Mouse (Mus musculus) c-Kit-positive CD71-positive TER-119-negative erythroid progenitor cells, embryonic 14.5 days (primary cell): ENCODE results near the gene Ccng1.
A peak's percentile ranks its signal among the peaks of the same experiment; 100 is the strongest.

Source experiments
- DNase-seq: peaks from one replicate; pipeline ENCODE4 v3.0.0-alpha.2; 2013; ENCODE audit warnings: low read depth

Ccng1 gene

DNA sequence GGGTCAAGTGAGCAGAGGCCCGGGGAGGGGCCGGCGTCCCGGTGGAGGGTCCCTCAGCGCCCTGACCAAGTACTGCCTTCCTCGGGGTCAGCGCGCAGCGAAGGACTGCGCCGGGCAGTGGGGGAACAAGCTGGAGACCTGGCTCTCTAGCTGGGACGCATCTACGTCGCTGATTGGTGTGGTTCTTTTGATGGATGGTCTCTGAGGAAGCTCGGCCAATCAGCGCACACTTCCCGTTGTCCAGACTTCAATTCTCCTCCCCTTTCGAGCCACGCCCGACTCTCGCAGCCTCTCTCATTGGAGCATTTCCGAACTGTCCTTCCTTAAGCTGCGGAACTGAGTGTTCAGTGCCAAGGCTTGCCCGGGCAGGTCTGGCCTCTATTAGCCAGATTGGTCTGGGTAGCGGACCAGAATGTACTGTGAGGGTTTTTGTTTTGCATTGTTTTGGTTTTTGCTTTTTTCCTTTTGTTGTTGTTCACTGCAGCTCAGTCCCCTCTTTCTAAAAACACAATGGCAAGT lies at the start of gene Ccng1:
Ccng1 (minus strand) TSS at position 203 of the 519 bp plus-strand sequence.
- DNase-seq: peak; percentile 97

DNA sequence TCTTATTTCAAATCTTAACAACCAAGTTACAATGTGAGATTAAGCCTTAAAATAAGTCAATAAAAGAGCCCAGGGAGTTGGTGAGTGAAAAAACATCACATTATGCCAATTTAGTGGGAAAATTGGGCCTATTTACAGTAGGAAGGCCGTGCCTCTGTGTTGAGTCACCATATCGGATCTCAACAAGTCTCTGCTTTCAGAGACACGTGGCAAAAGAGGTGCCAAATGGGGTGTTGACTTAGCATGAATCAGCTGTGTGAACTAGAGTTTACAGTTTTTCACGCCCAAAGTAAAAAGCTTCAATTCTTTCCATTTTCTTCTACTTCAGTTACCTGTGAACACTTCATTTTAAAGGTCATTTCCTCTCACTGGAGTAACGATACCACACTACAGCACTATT lies 35.2 kb upstream of the Ccng1 start:
- no peak for DNase-seq

DNA sequence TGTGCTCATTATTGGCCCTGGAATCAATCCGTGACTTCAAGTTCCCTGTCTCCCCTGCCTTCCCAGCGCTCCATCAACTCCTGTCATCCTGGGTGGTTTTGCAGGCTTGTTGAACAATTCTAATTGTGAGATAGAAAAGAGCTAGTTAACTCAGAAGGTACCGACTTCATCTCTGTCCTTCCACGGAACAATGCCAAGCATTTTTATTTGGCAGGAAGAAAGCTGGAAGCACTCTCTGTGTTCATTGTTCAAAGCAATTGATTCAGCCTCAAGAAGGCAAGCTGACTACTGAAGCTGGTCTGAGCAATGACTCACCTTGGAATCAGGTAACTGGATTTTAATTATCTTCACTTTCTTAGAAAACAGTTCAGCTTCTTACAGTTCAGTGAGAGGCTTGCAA lies 34.6 kb upstream of the Ccng1 start:
- no peak for DNase-seq

DNA sequence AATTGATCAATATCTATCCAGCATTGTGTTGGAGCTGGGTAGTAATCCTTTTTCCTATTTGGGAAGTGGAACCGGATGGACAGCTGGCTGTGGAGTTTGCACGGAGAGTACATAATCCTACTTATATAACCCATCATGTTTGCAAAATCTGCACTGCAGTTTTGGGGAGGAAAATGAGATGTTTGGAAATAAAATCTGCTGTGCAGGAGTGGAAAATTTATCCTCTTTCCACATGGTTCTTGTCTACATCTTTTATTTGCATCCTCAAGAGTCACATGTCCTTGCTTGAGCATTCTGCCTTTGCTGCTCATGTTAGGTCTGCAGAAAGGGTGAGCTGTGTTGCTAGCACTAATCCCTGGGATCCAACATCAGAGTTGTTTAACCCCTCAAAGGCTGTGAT lies 31.8 kb upstream of the Ccng1 start:
- no peak for DNase-seq

DNA sequence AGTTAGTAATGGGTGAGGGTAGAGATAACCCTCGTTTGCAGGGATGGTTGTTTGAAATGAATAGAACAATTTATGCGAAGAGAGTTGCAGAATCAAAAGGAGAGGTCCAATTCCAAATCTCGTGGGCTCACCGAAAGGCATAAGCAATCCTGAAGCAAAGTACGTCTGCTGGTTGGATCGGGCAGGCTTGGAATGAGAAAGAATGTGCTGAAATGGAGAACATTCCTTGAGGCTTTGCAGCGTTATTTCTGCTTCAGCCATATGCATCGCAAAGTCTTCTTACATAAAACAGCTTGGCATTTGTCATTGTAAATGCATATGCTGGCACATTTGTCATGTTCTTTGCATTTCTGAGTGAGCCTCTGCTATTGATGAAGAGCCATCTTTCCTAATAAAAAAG lies 29.2 kb upstream of the Ccng1 start:
- DNase-seq: no peak

DNA sequence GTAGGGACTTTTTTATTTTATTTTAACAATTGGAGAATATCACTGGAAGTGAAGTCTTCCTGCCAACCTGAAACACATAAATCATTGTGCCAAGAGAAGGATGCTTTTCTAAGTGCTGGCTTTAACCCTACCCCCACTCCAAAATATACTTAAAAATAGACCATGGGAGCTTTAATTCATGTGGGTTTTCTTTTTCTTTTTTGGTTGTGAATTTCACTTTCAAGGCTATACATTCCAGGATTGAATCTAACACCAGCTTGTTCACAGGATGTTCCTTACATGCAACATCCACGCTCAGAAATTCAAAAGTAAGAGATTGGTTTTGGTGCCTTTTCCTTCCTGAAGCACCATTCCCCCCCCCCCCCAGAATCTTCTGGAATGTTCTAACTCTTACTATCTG lies 28.2 kb upstream of the Ccng1 start:
- no peak for DNase-seq

DNA sequence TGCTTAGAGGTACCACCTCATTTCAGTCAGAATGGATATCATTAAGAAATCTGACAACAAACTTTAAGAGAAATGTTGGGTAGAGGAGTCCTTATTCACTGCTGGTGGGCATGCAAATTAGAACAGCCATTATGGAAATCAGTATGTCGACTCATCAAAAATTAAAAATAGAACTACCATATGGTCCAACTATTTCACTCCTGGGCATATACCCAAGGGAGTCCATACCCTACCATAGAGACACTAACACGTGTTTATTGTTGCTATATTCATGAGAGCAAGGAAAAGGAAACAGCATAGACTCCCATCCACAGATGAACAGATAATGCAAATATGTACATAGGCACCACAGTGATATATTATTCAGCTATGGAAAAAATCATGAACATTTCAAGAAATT lies 26.7 kb upstream of the Ccng1 start:
- no peak for DNase-seq

DNA sequence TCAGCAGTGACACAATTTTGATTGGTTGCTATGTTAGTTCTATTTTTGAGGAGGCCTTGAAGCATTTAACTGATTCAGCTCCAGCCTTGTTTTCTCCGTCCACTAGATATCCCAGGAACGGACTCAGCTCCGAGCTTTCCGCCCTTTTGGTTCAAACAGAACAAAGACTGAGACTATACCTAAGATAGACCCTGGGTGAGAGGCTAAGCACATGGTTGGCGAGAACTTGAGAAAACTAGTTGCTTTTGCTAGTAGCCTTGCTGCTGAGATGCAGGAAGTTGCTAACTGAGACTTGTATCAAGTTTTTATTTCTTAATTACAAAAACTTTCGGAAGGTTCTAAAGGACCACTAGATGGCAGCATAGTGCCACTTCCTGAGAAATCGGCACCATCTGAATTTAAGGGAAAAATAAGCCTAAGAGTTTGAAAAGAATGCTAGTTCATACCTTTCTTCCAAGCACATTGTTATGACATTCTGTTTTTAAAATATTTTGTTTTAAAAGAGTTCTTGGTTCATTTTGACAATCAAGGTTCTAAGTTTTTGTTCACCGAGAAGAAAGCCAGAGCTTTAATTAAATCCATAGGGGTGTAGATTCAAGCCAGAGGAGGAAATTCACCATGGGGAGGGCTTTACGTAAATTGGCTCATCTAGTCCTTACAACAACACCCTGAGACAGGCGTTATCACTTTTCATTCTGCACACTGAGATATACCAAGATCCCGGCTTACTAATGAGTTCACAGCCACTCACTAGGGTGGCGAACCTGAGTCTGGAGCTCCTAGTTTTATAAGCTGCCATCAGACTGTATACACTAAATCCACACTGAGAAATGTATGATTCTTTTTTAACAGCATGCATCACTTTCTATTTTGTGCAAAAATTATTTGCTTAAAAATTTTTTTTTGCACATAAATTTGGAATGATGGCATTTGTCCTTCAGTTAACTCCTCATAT lies 20.5 kb upstream of the Ccng1 start:
- DNase-seq: peak; percentile 19

DNA sequence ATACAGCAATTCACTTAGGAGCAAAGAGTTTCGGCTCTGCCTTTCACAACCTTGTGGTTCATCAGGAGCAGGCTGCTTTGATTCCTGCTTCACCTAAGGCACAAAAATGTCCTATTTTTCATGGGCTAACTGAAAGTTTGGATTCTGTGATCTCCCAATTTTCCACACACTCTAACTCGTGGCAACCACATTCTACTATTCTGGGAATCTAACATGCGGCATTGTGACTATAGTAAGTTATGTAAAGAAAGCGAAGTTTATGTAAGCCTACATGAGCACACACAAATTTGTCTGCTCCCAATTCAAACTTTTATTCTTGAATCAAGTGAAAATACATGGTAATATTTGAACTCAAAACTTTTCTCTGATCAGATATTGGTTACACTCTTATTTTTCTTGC lies 9.6 kb upstream of the Ccng1 start:
- no peak for DNase-seq

DNA sequence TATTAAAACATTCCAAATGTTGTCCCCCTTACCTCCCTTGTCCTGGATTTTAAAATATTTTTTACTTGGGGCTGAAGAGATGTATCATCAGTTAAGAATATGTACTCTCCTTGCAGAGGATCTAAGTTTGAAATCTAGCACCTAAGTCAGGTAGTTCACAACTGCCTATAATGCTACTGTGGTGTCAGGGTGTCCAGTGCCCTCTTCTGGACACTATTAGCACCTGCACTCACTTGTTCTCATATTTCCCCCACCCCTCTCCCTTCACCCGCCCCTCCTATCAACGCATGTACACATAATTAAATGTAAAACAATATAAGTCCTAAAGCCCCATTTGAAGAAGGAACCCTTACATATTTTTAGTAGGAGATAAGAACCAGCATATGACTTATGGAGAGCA lies 8.3 kb upstream of the Ccng1 start:
- DNase-seq: peak; percentile 27

DNA sequence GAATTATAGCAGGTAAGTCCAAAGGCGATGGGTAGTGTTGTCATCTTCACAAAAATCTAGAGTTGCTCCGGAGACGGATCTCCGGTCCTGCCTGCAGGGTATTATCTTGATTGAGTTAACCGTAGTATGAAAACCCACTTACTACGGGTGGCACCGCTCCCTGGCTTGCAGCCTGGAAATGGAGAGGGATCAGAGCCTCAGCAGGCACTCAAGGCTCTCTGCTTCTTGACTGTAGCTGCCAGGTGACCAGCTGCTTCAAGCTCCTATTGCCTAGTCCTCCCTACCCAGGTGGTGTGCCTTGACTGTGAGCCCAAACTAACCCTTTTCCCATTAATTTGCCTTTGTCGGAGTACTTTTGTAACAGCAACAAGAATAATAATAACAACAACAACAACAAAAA lies 4.8 kb upstream of the Ccng1 start:
- no peak for DNase-seq

DNA sequence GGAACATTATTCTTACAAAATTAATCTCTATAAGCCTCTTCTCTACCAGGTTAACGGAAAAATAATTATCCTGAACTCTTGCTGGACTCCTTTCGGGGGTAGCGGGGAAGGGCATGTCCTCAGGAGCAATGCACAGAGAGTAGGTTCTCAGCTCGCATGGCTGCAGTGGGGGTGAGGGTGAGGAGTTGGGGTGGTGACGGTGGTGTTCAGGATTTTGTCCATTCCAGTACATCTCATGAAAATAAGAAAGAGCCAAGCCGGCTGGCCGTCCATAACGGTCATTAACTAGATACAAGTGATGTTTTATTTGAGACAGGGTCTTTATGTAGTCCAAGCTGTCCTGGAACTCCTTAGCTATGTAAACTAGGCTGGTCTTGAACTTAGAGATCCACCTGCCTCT lies 857 bp upstream of the Ccng1 start:
- DNase-seq: no peak

DNA sequence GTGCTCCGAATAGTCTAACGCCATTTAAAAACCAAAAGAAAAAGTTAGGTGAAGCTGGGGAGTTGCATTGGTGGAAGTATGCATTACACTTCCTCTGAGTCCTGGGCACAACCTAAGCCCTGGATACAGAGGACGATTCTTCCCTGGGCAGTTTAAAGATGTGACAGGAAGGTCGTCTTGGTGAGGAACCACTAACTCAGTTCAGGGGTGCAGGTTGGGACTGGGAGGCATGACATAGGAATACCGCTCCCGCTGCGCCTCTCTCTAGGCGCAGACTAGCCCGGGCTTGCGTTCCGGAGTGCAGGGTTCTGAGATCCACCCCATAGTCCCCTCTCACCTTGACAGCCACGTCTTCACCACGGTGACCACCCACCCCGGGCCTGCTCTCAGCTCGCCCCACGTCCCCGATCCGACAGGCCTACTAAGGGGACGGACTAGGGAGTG lies 425 bp downstream of the Ccng1 start:
- no peak for DNase-seq

DNA sequence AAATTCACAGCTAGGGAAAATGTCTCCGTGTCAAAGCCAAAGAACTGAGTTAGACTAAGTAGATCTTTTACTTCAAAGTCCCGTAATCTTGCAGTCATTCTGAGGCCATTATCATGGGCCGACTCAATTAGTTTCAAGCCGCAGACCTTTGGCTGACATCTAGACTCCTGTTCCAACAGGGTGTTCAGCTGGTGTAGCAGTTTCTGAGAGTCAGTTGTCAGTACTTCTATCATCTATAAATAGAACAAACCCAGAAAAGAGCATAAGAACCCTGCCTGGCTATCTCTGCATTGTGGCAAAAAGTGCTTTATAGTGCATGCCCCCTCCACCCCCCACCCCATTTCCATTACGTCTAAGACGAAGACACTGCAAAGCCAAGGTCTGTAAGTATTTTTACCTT lies 1.3 kb downstream of the Ccng1 start:
- no peak for DNase-seq

DNA sequence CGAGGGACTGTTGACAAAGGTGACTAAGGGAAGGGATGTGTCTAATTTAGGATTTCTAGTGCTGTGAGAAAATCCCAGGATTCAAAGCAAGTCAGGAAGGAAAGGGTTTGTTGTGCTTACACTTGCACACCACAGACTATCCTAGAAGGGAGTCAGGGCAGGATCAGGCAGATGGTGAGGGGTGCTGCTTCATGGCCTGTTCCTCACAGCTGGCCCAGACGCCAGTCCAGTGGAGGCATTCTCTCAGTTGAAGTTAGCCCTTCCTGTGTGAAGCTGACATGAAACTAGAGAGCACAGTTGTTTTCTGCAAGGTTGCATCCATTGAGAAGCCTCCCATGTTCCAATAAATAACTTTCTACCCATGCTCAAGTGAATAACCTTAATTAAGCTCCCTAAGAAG lies 7.4 kb downstream of the Ccng1 start:
- DNase-seq: no peak

DNA sequence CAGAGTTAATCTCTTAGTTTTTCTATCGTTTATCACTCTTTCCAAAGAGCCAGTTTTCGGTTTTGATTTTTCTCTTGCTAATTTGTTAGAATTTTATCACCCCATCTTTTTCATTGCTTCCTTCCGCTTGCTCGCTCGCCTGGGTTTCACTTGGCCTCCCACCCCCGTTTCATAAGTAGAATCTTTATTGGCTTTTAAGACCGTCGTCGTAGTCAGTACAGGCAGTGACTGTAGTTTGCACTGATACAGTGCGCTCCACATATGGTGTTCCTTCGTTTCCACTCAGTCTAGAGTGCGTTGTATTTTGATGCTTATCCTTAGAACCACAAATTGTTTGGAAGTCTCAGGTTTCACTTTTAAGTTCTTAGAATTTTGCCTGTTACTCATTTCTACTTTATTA lies 8.8 kb downstream of the Ccng1 start:
- no peak for DNase-seq

DNA sequence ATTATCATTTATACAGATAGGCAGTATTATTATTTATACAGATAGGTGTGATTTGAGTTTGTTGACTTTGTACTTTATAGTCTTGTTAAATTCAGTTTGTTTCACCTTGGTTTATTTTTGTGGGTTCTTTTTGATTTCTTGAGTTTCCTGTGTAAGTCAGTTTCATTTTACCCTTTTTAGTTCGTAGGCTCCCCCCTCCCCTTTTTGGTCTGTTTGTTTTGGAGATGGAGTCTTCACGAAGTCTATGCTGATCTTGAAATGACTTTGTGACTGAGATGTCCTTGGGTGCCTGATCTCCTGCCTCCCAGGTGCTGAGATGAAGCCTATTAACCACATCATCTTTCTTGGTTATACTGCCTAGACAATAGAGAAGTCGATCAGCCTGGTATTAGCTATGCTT lies 10.8 kb downstream of the Ccng1 start:
- no peak for DNase-seq

DNA sequence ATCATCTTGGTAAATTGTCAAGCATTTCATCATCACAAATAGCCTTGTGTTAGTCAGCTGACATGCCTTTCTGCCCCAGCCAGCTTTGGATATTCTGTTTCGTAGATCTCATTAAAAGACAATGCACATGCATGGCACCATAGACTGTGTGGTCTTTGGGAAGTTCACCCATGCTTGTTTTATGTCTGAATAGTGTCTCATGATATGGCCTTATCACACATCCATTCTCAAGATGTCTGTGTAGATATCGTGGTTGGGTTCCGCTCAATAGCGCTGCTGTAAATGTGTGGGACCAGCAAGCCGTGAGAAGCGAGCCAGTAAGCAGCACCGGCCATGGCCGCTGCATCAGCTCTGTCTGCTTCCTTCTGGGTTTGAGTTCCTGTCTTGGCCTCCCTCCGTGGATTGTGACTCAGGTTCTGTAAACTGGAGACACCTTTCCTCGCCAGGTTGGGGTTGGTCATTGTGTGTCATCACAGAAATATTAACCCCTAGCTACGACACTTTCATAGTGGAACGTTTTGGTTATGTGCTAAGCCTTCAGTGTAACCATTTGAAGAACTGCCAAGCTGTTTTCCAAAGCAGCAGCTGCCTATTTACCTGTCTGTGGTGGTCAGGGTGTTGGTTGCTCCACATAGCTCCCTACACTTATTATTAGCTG lies 13.4 kb downstream of the Ccng1 start:
- no peak for DNase-seq

DNA sequence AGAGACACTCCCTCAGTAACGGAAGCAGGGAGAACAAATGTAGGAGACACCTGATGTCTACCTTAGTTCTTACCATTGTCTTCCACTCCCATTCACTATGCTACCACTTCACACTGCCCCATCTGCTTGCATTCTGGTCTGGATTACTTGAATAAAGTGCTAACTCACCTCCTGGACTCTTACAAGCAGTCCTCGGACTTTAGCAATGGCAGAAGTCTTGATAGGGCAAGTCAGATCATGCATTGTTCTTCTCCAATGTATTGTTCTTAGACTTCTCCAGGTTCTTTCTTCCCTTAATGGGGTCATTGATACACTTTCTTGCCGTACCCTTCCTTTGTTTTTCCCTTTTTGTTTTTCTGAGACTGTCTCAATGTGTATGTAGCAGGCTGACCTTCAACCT lies 17.7 kb downstream of the Ccng1 start:
- DNase-seq: no peak

DNA sequence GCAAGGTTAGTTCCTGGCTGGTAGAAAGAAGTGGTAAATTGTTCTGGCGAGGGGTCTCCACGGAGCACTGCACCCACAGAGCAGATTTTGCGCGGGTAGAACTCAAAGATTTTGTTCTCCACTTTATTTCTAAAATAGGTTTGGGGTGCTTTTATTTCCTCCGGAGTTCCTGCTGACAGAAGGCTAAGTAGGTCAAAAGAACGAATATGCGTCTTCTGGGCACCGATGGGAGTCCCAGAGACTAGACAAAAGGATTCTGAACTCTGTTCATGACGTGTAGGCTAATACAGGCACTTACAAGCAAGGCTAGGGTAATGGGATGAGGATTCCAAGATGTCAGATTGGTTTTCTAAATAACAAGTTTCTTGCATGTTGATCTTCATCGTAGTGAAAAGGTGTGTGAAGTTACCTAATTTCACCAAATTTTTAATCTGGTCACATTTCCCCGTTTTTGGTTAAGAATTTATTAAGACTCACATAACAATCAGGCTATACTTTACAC lies 20.8 kb downstream of the Ccng1 start:
- no peak for DNase-seq

DNA sequence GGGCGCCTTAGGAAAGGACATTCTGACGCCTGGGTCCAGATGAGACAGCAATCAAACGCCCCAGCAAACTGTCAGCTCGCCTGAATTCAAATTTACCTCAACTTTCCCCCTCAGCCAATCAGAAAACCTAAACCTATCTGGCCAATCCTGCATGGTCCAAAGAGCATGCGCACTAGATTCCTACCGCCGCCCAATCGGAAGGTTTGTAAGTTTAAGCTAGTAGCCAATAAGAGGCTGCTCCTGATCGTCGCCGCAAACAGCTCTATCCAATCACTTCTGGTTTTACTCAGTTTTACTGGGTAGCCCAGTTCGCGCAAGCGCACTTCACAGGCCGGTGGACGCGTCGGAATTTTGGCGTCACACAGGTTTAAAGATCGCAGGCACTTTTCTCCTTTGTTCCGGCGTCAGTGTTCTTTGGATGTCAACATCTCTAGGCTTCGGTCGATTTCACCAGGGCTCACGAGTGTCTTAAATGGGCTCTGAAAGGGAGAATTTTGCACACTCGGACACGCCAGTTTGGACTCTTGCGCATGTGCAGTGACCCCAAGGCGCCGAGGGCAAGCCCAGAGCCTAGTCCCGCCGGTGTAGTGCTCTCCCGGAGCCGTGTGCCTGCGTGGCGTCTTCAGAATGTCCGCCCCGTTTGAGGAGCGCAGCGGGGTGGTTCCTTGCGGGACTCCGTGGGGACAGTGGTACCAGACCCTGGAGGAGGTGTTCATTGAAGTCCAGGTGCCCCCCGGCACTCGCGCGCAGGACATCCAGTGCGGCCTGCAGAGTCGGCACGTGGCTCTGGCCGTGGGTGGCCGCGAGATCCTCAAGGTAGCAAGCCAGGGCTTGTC lies 21.6 kb downstream of the Ccng1 start, which contains the start of the genes Hmmr and Nudcd2:
Hmmr (minus strand) TSS at position 84 of the 836 bp plus-strand sequence.
Nudcd2 (plus strand) TSS at position 329 of the 836 bp plus-strand sequence.
- peak; percentile 97 for DNase-seq

DNA sequence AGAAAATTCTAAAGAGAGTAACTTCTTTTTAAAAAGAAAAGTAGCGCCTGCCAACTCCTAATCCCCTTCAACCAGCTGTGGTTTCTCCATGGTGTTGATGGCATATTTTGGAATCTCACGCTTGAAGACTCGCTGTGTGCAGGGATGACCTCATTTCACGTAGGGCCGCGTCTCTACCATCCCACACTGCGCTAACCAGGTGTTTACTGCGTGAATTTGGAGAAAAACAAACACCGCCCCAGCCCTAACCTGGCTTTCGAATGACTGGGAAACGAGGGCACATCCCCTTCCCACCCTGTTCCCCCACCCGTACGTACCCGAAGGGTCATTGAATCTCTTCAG lies 22.1 kb downstream of the Ccng1 start:
- DNase-seq: no peak
